In the genomic region with DNA sequence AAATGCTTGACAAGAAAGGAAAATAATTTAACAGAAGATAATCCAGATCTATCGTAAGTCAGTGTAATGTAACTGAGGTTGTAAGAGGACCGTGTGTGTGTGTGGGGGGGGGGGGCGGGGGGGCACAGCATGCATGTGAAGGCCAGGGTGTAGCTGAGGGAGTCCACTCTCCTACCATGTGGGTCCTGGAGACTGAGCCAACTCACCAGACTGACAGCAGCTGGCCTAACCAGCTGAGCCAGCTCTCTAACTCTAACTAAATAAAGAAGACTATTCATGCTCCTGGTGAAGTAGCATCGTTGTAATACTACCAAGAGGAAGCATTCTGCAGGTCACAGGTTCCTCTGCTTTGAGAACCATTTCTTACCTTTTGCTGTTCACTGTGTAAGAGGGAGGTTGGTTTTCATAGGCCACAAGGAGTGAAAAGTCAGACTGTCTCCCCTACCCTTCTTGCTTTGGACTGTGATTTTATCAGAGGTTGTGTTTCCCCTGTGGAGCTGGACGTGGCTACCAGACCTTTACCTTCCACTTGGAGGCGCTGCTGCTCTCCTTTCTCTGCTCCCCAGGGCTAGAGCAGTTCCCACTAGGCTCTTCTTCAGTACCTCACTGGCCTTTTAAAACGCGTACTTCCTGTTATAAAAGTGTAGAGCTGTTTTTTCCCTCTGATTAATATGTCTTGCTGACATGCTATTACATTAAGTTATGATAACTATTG, we compare ENCODE assay signal across 9 mouse cellular contexts. TPM values are rescaled to one million over a fixed set of nuclear protein-coding genes. Genes with fewer than 3 reads are reported as not detected.
A peak's percentile ranks its signal among the peaks of the same experiment; 100 is the strongest.
DNase-seq lines count a peak whose midpoint lies in the region; ATAC-seq lines count a peak whose summit lies in the region.
"Had no signal": no experiment of that assay in that cellular context is flagged by ENCODE, and none has a peak within 500 bp of the region (broad histone marks: within the 10 kb centered on the region; RNA-seq: fewer than 3 reads in every experiment).

No protein-coding gene starts in this region.

- H3K27me3 ChIP-seq in heart, embryonic 11.5 days (ENCODE audit: control insufficient read depth, insufficient read depth, low read length): no peaks in the 10 kb centered on the region
- H3K27me3 ChIP-seq: embryonic facial prominence, embryonic 12.5 days had no signal

- no peaks in the 10 kb centered on the region for H3K9me3 ChIP-seq in heart, embryonic 11.5 days (replicated peaks; ENCODE audit: control insufficient read depth, low read length)
- H3K9me3 ChIP-seq: embryonic facial prominence, embryonic 12.5 days had no signal

- 65% methylated on average over 8 of the region's 8 CpGs for WGBS in heart, embryonic 11.5 days (ENCODE audit: insufficient replicate concordance)

- H3K4me1 ChIP-seq in heart, embryonic 11.5 days (ENCODE audit: control insufficient read depth, insufficient read depth, low read length): no peaks in the 10 kb centered on the region
- H3K4me1 ChIP-seq: embryonic facial prominence, embryonic 12.5 days had no signal

- peak; percentile 75 for DNase-seq in heart, adult 11 months
- peak; percentile 7 for DNase-seq in ovary, postnatal 14 days (ENCODE audit: low spot score)
- no peak for DNase-seq in ovary, postnatal 10 days (ENCODE audit: low spot score)
- DNase-seq in cerebellum, adult 8-10 months: peak; percentile 12
- DNase-seq in lung, postnatal 14 days: peak; percentile 4
- DNase-seq in c-Kit-positive CD71-positive TER-119-positive erythroid progenitor cells, embryonic 14.5 days (ENCODE audit: low spot score): no peak
- no peak for DNase-seq in urinary bladder, adult 18-20 months (ENCODE audit: low spot score in 2 of 2)

- no peak overlapping the region for H3K4me3 ChIP-seq in heart, embryonic 11.5 days (ENCODE audit: low read depth, low read length)
- H3K4me3 ChIP-seq: embryonic facial prominence, embryonic 12.5 days had no signal

- peaks cover 4% of the 10 kb centered on the region for H3K36me3 ChIP-seq in heart, embryonic 11.5 days (ENCODE audit: control insufficient read depth, insufficient read depth, low read length)

- H3K4me2 ChIP-seq in heart, embryonic 11.5 days: no peak overlapping the region
- H3K4me2 ChIP-seq: embryonic facial prominence, embryonic 12.5 days had no signal

- no peak overlapping the region for H3K9ac ChIP-seq in heart, embryonic 11.5 days (ENCODE audit: low read depth, low read length)
- H3K9ac ChIP-seq: embryonic facial prominence, embryonic 12.5 days had no signal

- no peak overlapping the region for H3K27ac ChIP-seq in heart, embryonic 11.5 days (ENCODE audit: low read depth, low read length)
- H3K27ac ChIP-seq: embryonic facial prominence, embryonic 12.5 days had no signal

- no peak for ATAC-seq in heart, embryonic 11.5 days (replicated peaks; ENCODE audit: insufficient number of reproducible peaks, low FRiP score, low TSS enrichment)

RNA-seq across cellular contexts. Expression of a gene that starts 28.1 kb away (rescaled TPM):
- polyA plus RNA-seq in heart, embryonic 11.5 days (2014; fragmentation: Nextera tagmentation; extraction: Ambion mirVana): 0.10 and 0.11 TPM in 2 replicates

Comparison
In these comparisons a context has a peak if more than half of its experiments do, and no peak if none do; other contexts are left out.
1. DNase-seq: peak in heart, adult 11 months (single experiment), ovary, postnatal 14 days (single experiment), cerebellum, adult 8-10 months (single experiment) and lung, postnatal 14 days (single experiment); none in ovary, postnatal 10 days (single experiment), c-Kit-positive CD71-positive TER-119-positive erythroid progenitor cells, embryonic 14.5 days (single experiment) and urinary bladder, adult 18-20 months (0 of 2).